Mouse (Mus musculus) CH12.LX (cell line): Measurements from ENCODE around the gene Nod1. TPM values are rescaled to one million over a fixed set of nuclear protein-coding genes. Genes with fewer than 3 reads are reported as not detected.

Experiments
- DNase-seq: peaks from one replicate; pipeline ENCODE4 v3.0.0-alpha.2; 2013; ENCODE audit errors: extremely low read depth
- H3K27ac ChIP-seq: 2 replicates; pipeline ENCODE4 v1.5.1; 2012; ENCODE audit warnings: low read depth, mild to moderate bottlenecking, control low read depth, moderate library complexity; ENCODE audit not compliant: insufficient read depth
- H3K27me3 ChIP-seq: replicated peaks from 2 replicates; pipeline ENCODE3; 2012; ENCODE audit warnings: inconsistent platforms
- H3K36me3 ChIP-seq, 2 experiments: replicated peaks in 1 of 2; 2 replicates each; pipeline versions ENCODE3 to v1.6.1; 2012; ENCODE audit warnings: inconsistent platforms in 1 of 2, low read length in 1 of 2, mild to moderate bottlenecking in 1 of 2, mixed read lengths in 1 of 2, moderate library complexity in 1 of 2; ENCODE audit not compliant: control insufficient read depth in 1 of 2, insufficient read depth in 1 of 2
- H3K4me1 ChIP-seq, 2 experiments: 2 replicates each; pipeline ENCODE4 v1.6.1; 2012; ENCODE audit warnings: inconsistent platforms in 1 of 2, moderate library complexity in 1 of 2; ENCODE audit not compliant: insufficient read depth in 2 of 2, control insufficient read depth in 1 of 2
- H3K4me2 ChIP-seq: 2 replicates; pipeline ENCODE4 v1.6.1; 2012; ENCODE audit warnings: low read depth, mild to moderate bottlenecking, control low read depth; ENCODE audit not compliant: poor library complexity, insufficient read depth, severe bottlenecking
- H3K4me3 ChIP-seq, 3 experiments: fragments of 150-350 bp in 1 of 3; sonication (generic) in 1 of 3; replicated peaks in 1 of 3; 2 replicates each; pipeline versions ENCODE3 to v1.5.1; 2011 to 2012; ENCODE audit warnings: low read depth in 2 of 3, low read length in 2 of 3, mild to moderate bottlenecking in 2 of 3, moderate library complexity in 2 of 3, control low read depth in 1 of 3, improper control_type of control experiment in 1 of 3, inconsistent platforms in 1 of 3, mixed read lengths in 1 of 3; ENCODE audit not compliant: poor library complexity in 1 of 3
- H3K79me2 ChIP-seq: replicated peaks from 2 replicates; pipeline ENCODE4 v1.6.1; 2012; ENCODE audit warnings: mild to moderate bottlenecking, moderate library complexity; ENCODE audit not compliant: control insufficient read depth, poor library complexity, insufficient read depth, severe bottlenecking; ENCODE audit errors: extremely low read depth
- H3K9ac ChIP-seq: 2 replicates; pipeline ENCODE4 v1.6.1; 2012; ENCODE audit warnings: low read depth, mild to moderate bottlenecking, control low read depth, moderate library complexity; ENCODE audit not compliant: insufficient read depth
- H3K9me3 ChIP-seq: replicated peaks from 2 replicates; pipeline ENCODE3; 2012; ENCODE audit warnings: low read length, inconsistent platforms, mixed read lengths
- CHD1 ChIP-seq: IDR thresholded peaks from 2 replicates; pipeline ENCODE4 v1.6.1; 2012; ENCODE audit warnings: low read depth, low read length, improper control_type of control experiment, inconsistent platforms
- EP300 ChIP-seq: IDR thresholded peaks from 2 replicates; pipeline ENCODE4 v1.6.1; 2011; ENCODE audit warnings: low read length, improper control_type of control experiment
- ETS1 ChIP-seq: conservative IDR thresholded peaks from 2 replicates; pipeline ENCODE4 v1.6.1; 2012; ENCODE audit warnings: low read depth, mild to moderate bottlenecking, inconsistent platforms, low read length, improper control_type of control experiment, moderate library complexity
- HCFC1 ChIP-seq: IDR thresholded peaks from 2 replicates; pipeline ENCODE4 v1.6.1; 2012; ENCODE audit warnings: low read depth, mild to moderate bottlenecking, inconsistent platforms, low read length, improper control_type of control experiment
- JUN ChIP-seq: IDR thresholded peaks from 2 replicates; pipeline ENCODE4 v1.6.1; 2011; ENCODE audit warnings: low read depth, mild to moderate bottlenecking, low read length, improper control_type of control experiment, moderate library complexity; ENCODE audit not compliant: insufficient read depth
- JUND ChIP-seq: conservative IDR thresholded peaks from 2 replicates; pipeline ENCODE4 v1.6.1; 2011; ENCODE audit warnings: low read depth, low read length, improper control_type of control experiment
- MEF2A ChIP-seq: IDR thresholded peaks from 2 replicates; pipeline ENCODE4 v1.6.1; 2014; ENCODE audit warnings: low read depth, mild to moderate bottlenecking, inconsistent platforms, low read length, improper control_type of control experiment, borderline replicate concordance
- MXI1 ChIP-seq: IDR thresholded peaks from 2 replicates; pipeline ENCODE4 v1.6.1; 2011; ENCODE audit warnings: mild to moderate bottlenecking, low read depth, low read length, improper control_type of control experiment
- NRF1 ChIP-seq: IDR thresholded peaks from 2 replicates; pipeline ENCODE4 v1.6.1; 2014; ENCODE audit warnings: low read depth, mild to moderate bottlenecking, inconsistent platforms, low read length, improper control_type of control experiment, moderate library complexity
- POLR2A ChIP-seq: IDR thresholded peaks from 2 replicates; pipeline ENCODE4 v1.6.1; 2011; ENCODE audit warnings: low read depth, mild to moderate bottlenecking, improper control_type of control experiment, low read length
- POLR2AphosphoS2 ChIP-seq: IDR thresholded peaks from 2 replicates; pipeline ENCODE4 v1.6.1; 2011; ENCODE audit warnings: low read depth, low read length, improper control_type of control experiment
- SMC3 ChIP-seq: IDR thresholded peaks from 2 replicates; pipeline ENCODE4 v1.6.1; 2011; ENCODE audit warnings: low read depth, low read length, improper control_type of control experiment
- UBTF ChIP-seq: IDR thresholded peaks from 2 replicates; pipeline ENCODE4 v1.6.1; 2012; ENCODE audit warnings: low read depth, mild to moderate bottlenecking, inconsistent platforms, low read length, improper control_type of control experiment, moderate library complexity
- USF1 ChIP-seq: IDR thresholded peaks from 2 replicates; pipeline ENCODE4 v1.6.1; 2014; ENCODE audit warnings: low read depth, mild to moderate bottlenecking, inconsistent platforms, low read length, improper control_type of control experiment
- USF2 ChIP-seq: conservative IDR thresholded peaks from 2 replicates; pipeline ENCODE4 v1.6.1; 2011; ENCODE audit warnings: low read depth, low read length, improper control_type of control experiment
- ZC3H11A ChIP-seq: IDR thresholded peaks from 2 replicates; pipeline ENCODE4 v1.6.1; 2012; ENCODE audit warnings: low read depth, mild to moderate bottlenecking, inconsistent platforms, low read length, improper control_type of control experiment
- dilution Hi-C: fragments of 300-500 bp; cut with MboI; formaldehyde crosslinking; loops from 2 replicates; pipeline ENCODE4 v1.14.3; 2020; ENCODE audit warnings: low sequenced_read_pairs; ENCODE audit not compliant: extremely low pct_unique_long_range_greater_than_20kb, extremely low pct_ligation_motif_present
- in situ Hi-C: fragments of 300-500 bp; cut with MboI; formaldehyde crosslinking; loops from 3 replicates; pipeline ENCODE4 v1.14.3; 2019; ENCODE audit warnings: low sequenced_read_pairs, low pct_ligation_motif_present, low pct_unique_long_range_greater_than_20kb, mixed read lengths
- polyA plus RNA-seq: library from polyadenylated mRNA; unstranded; fragments of >175 nt; gene quantifications from 2 replicates; pipeline ENCODE4 v1.2.1, GENCODE M21; 2012; ENCODE audit warnings: low read depth; ENCODE audit not compliant: insufficient read length
- total RNA-seq, 2 experiments: library from RNA; depleted of rRNA; stranded (reverse); fragments of 300-350 nt in 1 of 2; fragments of >200 nt in 1 of 2; gene quantifications; 2 replicates each; pipeline ENCODE4 v1.2.3; 2012 to 2014

Nod1 gene
- total and polyA plus RNA-seq, 3 experiments, result 0.29 to 0.46 (median 0.30) TPM

DNA sequence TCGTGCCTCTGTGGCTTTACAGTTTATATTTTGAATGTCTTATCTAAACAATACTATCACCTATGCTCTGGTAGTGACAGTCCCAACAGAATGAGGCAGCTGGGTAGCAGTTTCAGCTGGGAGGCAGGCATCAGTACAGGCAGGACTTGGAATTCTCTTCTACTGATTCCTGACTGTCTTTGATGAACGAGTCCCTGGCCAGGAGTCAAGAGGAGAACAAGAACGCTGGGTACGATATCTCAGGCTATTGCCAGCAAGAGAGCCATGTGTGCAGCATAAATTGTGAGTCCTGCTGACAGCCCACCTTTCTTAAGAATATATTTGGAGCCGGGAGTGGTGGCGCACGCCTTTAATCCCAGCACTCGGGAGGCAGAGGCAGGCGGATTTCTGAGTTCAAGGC is 1.9 kb downstream of the Nod1 start:
- dilution Hi-C loops (no loop called here), in situ Hi-C loops (no loop called here)
- Histone ChIP-seq H3K4me1 (peaks cover 2 to 21% of the 10 kb centered on the region in 2 experiments; a peak in 3 of 4 replicates), H3K79me2 (no peaks in the 10 kb centered on the region), H3K27me3 (peaks cover 19% of the 10 kb centered on the region), H3K9me3 (no peaks in the 10 kb centered on the region), H3K27ac (no peak overlapping the region), H3K36me3 (no peaks in the 10 kb centered on the region), H3K4me3 (no peak overlapping the region), H3K4me2 (no peak overlapping the region), H3K9ac (no peak overlapping the region)
- TF ChIP-seq USF1 (no peak), POLR2AphosphoS2 (no peak), HCFC1 (no peak), JUN (no peak), EP300 (no peak), JUND (no peak), MEF2A (no peak), ETS1 (no peak), CHD1 (no peak), SMC3 (no peak), NRF1 (no peak)
- no peak for DNase-seq

DNA sequence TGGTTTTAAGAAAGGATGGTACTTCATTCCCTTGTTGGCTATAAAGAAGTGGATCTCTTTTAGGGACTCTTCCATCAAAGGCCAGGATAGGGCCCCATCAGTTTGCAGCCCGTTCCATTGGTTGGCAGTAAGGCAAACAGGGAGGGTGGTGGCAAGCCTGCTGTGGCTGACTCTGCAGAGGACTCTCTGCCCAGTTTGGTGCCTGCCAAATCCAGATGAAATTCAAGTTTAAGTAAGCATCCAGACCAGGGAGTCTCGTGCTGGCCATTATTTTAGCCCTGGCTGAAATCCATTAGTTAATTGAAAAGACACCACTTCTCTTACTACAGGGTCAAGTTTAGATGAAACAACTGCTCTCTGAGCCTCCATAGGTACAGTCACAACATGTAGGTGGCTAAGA is 2.6 kb downstream of the Nod1 start:
- Histone ChIP-seq H3K9me3 (no peaks in the 10 kb centered on the region), H3K4me1 (peaks cover 2 to 28% of the 10 kb centered on the region in 2 experiments; a peak in 3 of 4 replicates)
- TF ChIP-seq MEF2A (no peak), UBTF (no peak), USF2 (no peak), CHD1 (no peak), MXI1 (no peak), ZC3H11A (no peak), POLR2A (no peak)
- TF ChIP-seq, all 38 proteins: peak for 0
- DNase-seq, result no peak
- H3K27ac ChIP-seq, result no peak overlapping the region
- no peak overlapping the region for H3K9ac ChIP-seq
- no peaks in the 10 kb centered on the region for H3K36me3 ChIP-seq
- H3K27me3 ChIP-seq, result peaks cover 19% of the 10 kb centered on the region
- H3K4me2 ChIP-seq, result no peak overlapping the region
- dilution Hi-C loops (no loop called here), in situ Hi-C loops (no loop called here)
- no peaks in the 10 kb centered on the region for H3K79me2 ChIP-seq
- no peak overlapping the region for H3K4me3 ChIP-seq
